Mouse (Mus musculus) kidney, postnatal 36 days (tissue): ENCODE data around the gene Lrrc34.

Experiments used
- DNase-seq, 2 experiments: peaks; one replicate each; pipeline ENCODE4 v3.0.0; 2021 to 2022; ENCODE audit warnings: mixed read lengths in 2 of 2

The Lrrc34 gene

GRCm38 (mm10) chr3:30647440-30648090 lies at the start of gene Lrrc34:
Lrrc34 (minus strand) TSS chr3:30647869.
- peak; percentile 57 to 69 for DNase-seq

DNA sequence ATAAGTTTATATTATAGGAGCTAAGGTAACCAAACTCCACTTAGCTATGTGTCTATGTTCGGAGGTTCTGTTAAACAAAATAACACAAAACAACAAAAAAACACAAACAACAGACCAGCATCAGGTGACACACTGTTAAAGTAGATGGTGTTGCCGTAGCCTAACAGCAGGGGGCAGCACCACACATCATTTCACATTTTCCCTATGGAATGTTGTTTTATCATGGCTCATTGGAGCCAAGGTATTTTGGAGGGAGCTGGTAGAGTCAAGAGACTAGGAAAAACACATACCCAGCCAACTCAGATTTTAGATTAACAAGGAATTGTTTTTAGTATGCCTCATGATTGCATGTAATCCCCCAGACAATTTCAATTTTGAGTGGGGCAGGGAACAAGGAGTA lies 48.7 kb upstream of the Lrrc34 start:
- DNase-seq = peak; percentile 83 to 88

DNA sequence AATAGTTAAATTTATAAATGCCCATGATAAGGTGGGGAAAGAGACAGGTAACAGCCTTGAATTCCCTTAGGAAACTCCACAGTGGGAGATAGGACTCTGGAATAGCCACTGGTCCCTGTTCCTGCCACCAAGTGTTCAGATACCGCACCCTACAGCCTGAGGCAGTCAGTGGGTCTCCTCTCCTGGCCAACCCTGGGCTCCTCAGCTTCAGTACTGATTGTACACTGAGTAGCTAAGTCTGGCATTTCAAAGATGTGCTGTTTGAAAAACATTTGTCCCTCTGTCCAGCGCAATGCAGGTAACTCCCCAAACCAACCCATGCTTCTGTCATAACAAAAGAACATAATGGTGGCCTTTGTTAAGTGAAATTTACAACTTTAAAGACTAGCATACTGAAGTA lies 48.0 kb upstream of the Lrrc34 start:
- no peak for DNase-seq

DNA sequence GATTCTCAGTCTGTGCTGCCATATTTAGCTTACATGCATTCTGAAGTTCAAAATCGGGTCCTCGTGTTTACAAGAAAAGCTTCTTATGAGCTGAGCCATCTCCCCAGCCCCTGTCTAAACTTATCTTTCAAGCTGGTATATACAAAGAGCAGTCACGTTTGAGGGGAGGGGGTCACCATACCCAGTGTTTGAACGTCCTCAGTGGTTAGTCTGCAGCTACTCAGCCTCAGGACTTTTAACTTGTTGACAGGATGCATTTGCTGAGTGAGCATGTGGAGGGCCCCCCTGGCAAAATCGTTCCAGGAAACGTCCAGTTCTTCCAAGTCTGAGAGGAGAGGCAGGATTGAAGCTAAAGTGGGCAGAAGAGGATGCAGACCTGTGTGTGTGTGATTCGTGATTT lies 43.3 kb upstream of the Lrrc34 start:
- no peak for DNase-seq

DNA sequence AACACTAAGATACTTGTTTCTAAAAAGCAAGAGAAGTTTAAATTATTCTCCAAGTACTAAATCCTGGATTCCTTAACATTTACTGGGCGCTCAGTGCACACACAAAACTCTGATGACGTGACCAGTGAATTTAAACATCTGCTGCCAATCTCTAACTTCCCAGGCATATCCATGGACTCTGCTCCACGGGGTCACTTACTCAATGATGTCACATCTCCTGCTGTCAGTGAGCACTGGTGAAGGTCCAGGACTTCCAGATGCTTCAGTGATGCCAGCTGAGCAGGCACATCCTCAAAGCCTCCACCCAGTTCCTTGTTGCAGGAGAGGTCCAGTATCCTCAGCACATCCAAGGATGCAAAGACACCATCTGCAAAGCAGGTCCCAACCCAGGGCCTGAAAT lies 39.5 kb upstream of the Lrrc34 start:
- no peak for DNase-seq

- DNase-seq = no peak
Measured at GRCm38 (mm10) chr3:30683190-30683589, 35.5 kb upstream of the Lrrc34 start.

GRCm38 (mm10) chr3:30658486-30658885 lies 10.8 kb upstream of the Lrrc34 start:
- DNase-seq = no peak

DNA sequence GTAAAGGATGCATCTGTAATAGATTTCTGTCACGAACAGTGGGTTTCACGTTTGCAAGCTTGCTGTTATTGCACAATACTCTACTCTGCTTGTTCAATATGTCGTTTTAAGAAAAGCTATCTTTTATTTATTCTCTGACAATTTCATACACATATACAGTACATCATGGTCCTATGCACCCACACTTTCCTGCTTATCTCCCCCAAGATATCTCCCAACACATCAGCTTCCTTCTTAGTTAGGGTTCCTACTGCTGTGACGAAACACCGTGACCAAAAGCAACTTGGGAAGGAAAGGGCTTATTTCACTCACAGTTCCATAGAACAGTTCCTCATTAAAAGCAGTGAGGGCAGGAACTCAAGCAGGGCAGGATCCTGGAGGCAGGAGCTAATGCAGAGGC lies 8.3 kb upstream of the Lrrc34 start:
- no peak for DNase-seq

DNA sequence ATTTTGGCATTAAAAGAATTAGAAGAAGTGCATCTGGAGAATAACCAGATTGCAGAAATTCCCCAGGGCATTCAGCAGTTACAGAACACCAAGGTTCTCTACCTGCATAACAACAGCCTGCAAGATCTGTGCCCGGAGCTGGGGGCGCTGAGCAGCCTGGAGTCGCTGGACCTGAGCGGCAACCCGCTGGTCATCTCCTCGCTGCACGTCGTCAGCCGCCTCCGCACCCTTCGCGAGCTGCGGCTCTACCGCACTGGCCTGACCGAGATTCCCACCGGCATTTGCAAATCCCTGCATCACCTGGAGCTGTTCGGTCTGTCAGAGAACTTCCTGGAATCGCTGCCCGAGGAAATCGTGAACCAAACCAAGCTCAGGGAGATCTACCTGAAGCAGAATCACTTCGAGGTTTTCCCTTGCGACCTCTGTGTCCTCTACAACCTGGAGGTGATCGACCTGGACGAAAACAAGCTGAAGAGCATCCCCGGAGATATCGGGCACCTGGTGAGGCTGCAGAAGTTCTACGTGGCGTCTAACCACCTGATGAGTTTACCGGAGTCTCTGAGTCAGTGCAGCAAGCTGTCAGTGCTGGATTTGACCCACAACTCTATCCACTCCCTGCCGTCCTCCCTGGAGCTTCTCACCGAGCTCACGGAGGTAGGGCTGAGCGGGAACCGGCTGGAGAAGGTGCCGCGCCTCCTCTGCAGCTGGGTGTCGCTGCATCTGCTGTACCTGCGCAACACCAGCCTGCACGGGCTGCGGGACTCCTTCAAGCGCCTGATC lies 2.6 kb upstream of the Lrrc34 start:
- DNase-seq = peak; percentile 60 to 76

DNA sequence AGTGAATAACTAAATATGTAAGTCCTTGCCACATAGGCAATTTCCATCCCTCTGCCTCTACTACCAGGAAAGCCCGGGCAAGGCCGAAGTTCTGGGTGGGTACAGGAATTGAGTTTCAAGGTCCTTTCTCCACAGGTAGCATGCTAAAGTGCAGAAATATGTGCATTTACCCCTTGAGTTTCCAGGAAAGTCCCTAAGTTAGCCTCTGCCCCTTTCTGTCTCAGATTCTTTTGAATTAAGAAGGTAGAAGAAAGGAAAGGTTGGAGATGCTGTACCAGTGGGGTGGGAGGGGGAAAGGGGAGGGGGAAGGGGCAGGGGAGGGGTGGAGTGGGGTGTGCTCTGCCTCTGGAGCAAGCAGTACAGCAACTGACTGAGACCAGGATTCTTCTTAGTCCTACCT lies 797 bp upstream of the Lrrc34 start:
- DNase-seq = no peak

GRCm38 (mm10) chr3:30646761-30647160 lies 908 bp downstream of the Lrrc34 start:
- no peak for DNase-seq

GRCm38 (mm10) chr3:30644207-30644606 lies 3.5 kb downstream of the Lrrc34 start, which contains the start of gene Lrriq4:
Lrriq4 (plus strand) TSS chr3:30644507.
- DNase-seq = no peak

GRCm38 (mm10) chr3:30635629-30636028 lies 12.0 kb downstream of the Lrrc34 start:
- no peak for DNase-seq

- no peak for DNase-seq
Measured at GRCm38 (mm10) chr3:30633681-30634080, 14.0 kb downstream of the Lrrc34 start.

DNA sequence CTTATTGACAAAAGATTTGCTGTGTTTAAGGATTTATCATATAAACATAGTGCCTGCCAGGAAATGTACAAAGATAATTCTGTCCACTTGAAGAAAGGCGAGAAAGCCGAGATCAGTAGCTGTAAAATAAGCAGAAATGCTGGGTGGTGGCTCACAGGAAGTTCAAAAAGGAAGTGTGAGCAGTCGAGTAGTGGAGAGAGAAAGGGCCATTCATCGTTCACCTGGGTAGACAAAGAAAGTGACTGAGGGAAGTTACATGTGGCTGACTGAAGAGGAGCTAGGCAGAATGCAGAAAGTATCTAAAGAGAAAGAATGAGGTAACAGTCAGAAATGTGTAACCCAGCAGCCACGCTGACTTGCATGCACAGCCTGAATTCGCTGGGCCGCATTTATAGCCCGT lies 27.5 kb downstream of the Lrrc34 start:
- DNase-seq = no peak

GRCm38 (mm10) chr3:30610930-30611329 lies 36.7 kb downstream of the Lrrc34 start:
- no peak for DNase-seq

DNA sequence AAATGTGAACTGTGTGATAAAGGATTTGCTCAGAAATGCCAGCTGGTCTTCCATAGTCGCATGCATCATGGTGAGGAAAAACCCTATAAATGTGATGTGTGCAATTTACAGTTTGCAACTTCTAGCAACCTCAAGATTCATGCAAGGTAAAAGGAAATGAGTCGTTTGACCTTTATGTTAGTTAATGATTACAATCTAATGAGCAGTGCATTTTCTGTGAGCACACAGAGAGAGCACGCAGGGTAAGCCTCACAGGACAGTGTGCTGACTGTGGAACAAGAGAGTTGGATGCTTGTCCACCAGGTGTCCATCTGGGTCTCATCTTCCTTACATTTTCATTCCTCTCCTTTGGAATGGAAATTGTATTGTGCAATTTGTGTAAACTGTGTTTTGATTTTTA lies 38.7 kb downstream of the Lrrc34 start:
- peak in 1 of 2 experiments; percentile 28 for DNase-seq

- DNase-seq = no peak
Measured at GRCm38 (mm10) chr3:30603256-30603655, 44.4 kb downstream of the Lrrc34 start.

DNA sequence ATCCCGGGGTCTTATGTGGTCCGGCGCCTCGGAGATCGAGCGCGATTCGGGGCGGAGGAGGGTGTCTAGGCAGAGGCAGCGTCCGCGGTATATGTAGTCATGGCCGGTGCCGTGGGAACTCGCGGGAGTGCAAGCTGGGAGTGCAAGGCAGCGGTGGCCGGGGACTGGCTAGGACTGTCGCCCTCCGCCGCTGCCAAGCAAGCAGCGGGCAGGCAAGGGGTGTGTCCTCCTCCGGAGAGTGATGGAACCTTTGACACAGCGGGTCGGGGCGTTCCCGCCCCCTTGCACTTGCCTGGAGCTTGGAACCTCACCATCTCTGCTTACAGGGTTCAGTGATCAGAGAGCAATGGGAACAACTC lies 45.0 kb downstream of the Lrrc34 start:
- peak; percentile 88 to 89 for DNase-seq

DNA sequence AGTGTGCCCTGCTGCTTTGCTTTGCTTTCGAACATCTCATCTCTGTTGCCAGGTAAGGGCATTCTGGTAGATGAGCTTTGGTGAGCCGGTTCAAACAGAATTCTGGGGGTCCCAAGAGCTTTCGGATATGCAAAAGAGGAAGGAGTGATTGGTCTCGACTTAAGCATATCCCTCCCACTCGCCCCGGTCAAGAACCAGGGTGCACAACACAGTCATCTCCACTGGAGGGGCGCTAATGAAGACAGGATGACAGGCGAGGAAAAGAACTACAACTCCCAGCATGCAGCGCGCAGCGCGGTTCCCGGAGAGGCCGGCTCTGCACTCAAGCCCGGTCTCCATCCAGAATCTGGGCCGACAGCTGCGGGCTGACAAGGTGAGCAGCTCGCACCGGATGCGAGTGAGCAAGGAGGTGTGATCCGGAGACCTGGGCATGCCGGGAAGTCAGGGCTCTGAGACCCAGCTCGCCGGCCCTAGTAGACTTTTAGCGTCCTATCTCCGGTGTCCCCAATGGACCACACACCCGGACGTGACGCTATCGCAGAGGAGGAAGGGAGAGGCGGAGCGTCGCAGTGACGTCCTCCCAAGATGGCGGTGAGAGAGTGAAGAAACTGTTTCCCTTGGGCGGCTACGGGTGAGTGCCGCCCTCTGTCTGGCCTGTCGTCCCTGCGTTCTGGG lies 45.5 kb downstream of the Lrrc34 start, which contains the start of gene Mynn:
TSS of gene Mynn (plus strand) at position 1 of the 675 bp plus-strand sequence.
- DNase-seq = peak; percentile 97 to 99

DNA sequence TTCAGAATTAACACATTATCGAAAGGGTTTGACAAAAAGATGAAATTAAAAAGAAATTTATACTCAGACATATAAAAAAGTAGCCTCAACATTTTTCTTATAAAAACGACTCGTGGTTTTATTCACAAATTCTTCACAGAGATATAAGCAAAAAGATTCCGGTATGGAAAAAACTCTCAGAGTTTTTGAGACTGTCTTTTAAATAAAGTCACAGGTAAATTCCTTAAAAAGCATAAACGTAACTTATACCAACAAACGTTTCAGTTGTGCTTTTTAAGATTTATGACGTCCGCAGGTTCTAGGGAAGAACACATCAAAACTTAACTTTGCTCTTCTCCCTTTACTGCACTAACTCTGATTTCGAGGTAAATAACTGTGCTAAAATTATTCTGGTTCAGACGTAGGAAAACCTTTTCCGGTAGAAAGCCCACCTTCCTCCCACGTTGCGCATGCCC lies 46.0 kb downstream of the Lrrc34 start:
- no peak for DNase-seq

DNA sequence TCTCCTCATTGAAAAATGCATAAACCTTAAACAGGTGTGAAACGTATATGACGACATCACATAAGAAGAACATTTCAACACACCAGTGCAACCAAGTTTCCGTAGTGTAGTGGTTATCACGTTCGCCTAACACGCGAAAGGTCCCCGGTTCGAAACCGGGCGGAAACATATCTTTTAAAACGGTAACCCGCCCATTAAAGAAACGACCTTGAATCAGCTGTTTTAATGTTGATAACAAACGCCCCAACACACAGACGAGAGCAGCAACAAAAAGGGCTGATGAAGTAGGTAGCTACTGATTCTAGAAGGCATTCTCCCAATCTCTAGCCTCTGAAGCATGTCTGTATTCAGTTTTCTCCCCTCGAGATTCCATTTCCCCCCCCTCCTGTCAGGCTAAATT lies 46.5 kb downstream of the Lrrc34 start:
- peak; percentile 93 to 94 for DNase-seq

DNA sequence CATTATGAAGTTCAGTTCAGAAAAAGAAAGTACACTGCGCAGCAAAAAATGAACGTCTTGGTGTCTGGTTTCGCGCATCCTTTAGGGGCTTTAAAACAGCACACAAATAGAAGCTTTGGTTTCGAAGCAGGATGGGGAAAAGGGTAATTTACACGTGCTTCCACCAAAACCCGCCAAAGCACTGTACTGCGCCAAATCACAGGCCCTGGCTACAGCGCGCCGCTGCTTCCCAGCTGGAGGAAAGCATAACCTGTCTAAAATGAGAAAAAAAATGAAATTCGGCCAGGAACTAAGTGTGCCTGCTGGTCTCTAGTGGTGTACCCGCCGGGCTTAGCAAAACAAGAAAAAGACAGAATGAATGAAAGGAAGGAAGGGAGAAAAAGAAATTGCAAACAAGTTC lies 47.0 kb downstream of the Lrrc34 start:
- DNase-seq = peak in 1 of 2 experiments; percentile 49
